Mouse (Mus musculus) limb, embryonic 15.5 days (tissue): Measurements from ENCODE around the gene Il17rc. TPM values are rescaled to one million over a fixed set of nuclear protein-coding genes. Genes with fewer than 3 reads are reported as not detected.
A peak's percentile ranks its signal among the peaks of the same experiment; 100 is the strongest.

Source experiments
- ATAC-seq: fragments of 200-750 bp; cut with Nextera tagmentation; 2 replicates; pipeline ENCODE4 v1.8.0; 2017; ENCODE audit warnings: low read depth, moderate TSS enrichment; ENCODE audit not compliant: insufficient number of reproducible peaks, low FRiP score, low TSS enrichment
- H3K27ac ChIP-seq: fragments of 300-500 bp; sonication (generic); 2 replicates; pipeline ENCODE4 v1.5.1; 2015; ENCODE audit warnings: moderate library complexity, mild to moderate bottlenecking, inconsistent platforms
- H3K27me3 ChIP-seq: fragments of 300-500 bp; sonication (generic); 2 replicates; pipeline ENCODE4 v1.6.1; 2015; ENCODE audit warnings: inconsistent platforms
- H3K36me3 ChIP-seq: fragments of 300-500 bp; sonication (generic); 2 replicates; pipeline ENCODE4 v1.6.1; 2015; ENCODE audit warnings: inconsistent platforms
- H3K4me1 ChIP-seq: fragments of 300-500 bp; sonication (generic); 2 replicates; pipeline ENCODE4 v1.6.1; 2015; ENCODE audit warnings: inconsistent platforms
- H3K4me2 ChIP-seq: fragments of 300-500 bp; sonication (generic); 2 replicates; pipeline ENCODE4 v1.6.1; 2015; ENCODE audit warnings: mild to moderate bottlenecking, inconsistent platforms
- H3K4me3 ChIP-seq: fragments of 300-500 bp; sonication (generic); 2 replicates; pipeline ENCODE4 v1.5.1; 2015; ENCODE audit warnings: mild to moderate bottlenecking, inconsistent platforms
- H3K9ac ChIP-seq: fragments of 300-500 bp; sonication (generic); 2 replicates; pipeline ENCODE4 v1.6.1; 2015; ENCODE audit warnings: inconsistent platforms
- H3K9me3 ChIP-seq: fragments of 300-500 bp; sonication (generic); 2 replicates; pipeline ENCODE4 v1.6.1; 2016; ENCODE audit warnings: inconsistent platforms
- WGBS: fragments of 180-500 bp; shearing (Covaris S2); methylation state at CpG from one replicate; pipeline ENCODE4 v1.1.7; 2015; 5-methylcytosine and 5-hydroxymethylcytosine counted together
- polyA plus RNA-seq: library from polyadenylated mRNA; unstranded; fragments of >200 nt; fragmentation: Nextera tagmentation; extraction: Ambion mirVana; gene quantifications from 2 replicates; pipeline ENCODE4 v1.2.1, GENCODE M21; 2015

The Il17rc gene
- polyA plus RNA-seq, 1 experiment from 2014 or later: 63.5 TPM

DNA sequence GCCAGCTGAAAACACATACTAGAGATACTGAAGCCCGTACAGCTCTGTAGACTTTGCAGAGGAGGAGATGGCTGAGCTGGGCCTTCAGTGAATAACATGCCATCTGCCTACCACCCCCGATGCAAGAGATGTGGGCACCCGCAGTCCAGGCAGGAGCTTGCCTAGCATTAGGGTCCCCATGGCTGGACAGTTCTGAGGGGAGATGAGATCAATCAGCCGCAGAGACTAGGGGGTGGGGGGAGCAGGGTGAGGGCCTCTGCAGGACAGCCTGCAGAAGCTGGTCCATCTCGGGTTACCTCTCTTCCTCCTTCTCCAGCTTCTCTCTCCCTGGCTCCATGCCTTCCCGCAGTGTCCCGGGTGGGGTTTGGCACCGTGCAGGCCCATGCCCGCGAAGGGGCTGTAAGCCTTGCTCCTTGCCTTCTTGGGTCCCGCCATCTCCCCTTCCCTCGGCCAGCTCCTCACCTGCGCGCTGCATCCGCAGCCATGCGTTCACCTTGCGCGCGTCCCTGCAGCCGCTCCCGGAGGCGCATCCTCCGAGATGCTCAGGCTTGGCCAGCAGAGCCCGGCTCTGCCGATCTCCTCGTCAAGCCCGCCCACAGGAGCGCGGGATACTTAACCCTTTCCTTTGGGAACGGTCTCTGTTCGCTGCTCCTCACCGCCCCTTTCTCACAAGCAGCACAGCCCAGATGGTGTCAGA is 30.3 kb downstream of the Il17rc start, which contains the start of gene Prrt3:
Prrt3 (minus strand) TSS at position 544 of the 697 bp plus-strand sequence.
- Histone ChIP-seq H3K27ac (no peak within 1 kb of the TSS), H3K9me3 (no peaks in the 10 kb centered on the region), H3K4me1 (peaks cover 7% of the 10 kb centered on the region), H3K4me3 (peak within 1 kb of the TSS; percentile 37), H3K4me2 (peak within 1 kb of the TSS; percentile 58), H3K36me3 (no peaks in the 10 kb centered on the region), H3K9ac (peak within 1 kb of the TSS; percentile 11; the same call in 1 of the 2 replicates), H3K27me3 (peaks cover 40% of the 10 kb centered on the region)
- WGBS: 3% methylated on average over 31 of the region's 32 CpGs
- no peak for ATAC-seq

GRCm38 (mm10) chr6:113502801-113503200 is 31.6 kb downstream of the Il17rc start:
- Histone ChIP-seq H3K27ac (no peak overlapping the region), H3K36me3 (no peaks in the 10 kb centered on the region), H3K4me2 (no peak overlapping the region), H3K9me3 (no peaks in the 10 kb centered on the region), H3K4me1 (peaks cover 7% of the 10 kb centered on the region), H3K4me3 (no peak overlapping the region), H3K9ac (no peak overlapping the region), H3K27me3 (peaks cover 28% of the 10 kb centered on the region)
- ATAC-seq: no peak
- 83% methylated on average over 2 of the region's 2 CpGs for WGBS

GRCm38 (mm10) chr6:113505689-113506088 is 34.5 kb downstream of the Il17rc start:
- no peak overlapping the region for H3K4me2 ChIP-seq
- peaks cover 7% of the 10 kb centered on the region for H3K4me1 ChIP-seq
- no peaks in the 10 kb centered on the region for H3K36me3 ChIP-seq
- peaks cover 14% of the 10 kb centered on the region for H3K27me3 ChIP-seq
- no peak overlapping the region for H3K4me3 ChIP-seq
- 64% methylated on average over 1 of the region's 1 CpGs for WGBS
- no peaks in the 10 kb centered on the region for H3K9me3 ChIP-seq
- H3K9ac ChIP-seq: no peak overlapping the region
- no peak overlapping the region for H3K27ac ChIP-seq
- no peak for ATAC-seq

DNA sequence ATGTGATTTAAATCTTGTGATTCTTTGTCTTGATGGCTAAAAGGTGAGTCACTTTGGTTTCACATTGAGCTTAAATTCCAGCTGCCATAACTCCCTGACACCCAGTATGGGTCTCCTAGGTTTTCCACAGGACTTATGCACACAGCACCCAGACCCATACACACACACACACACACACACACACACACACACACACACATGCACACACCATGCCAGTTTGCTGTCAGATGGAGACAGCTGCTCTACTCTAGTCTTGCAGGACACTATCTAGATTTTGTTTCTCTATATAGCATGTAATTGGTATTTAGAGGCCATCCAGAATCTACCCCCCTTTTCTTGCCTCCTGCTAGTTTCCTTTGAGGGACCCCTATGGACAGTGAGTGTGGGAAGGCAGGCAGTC is 35.9 kb downstream of the Il17rc start:
- Histone ChIP-seq H3K4me3 (no peak overlapping the region), H3K4me1 (no peaks in the 10 kb centered on the region), H3K27me3 (no peaks in the 10 kb centered on the region), H3K9ac (no peak overlapping the region), H3K36me3 (0 out of 2 replicates have a peak, but pooled peaks cover 3% of the 10 kb centered on the region), H3K27ac (no peak overlapping the region), H3K9me3 (no peaks in the 10 kb centered on the region), H3K4me2 (no peak overlapping the region)
- no peak for ATAC-seq

- ATAC-seq: peak; percentile 53
- H3K4me1 ChIP-seq: no peaks in the 10 kb centered on the region
- no peaks in the 10 kb centered on the region for H3K27me3 ChIP-seq
- 58% methylated on average over 7 of the region's 7 CpGs for WGBS
- H3K27ac ChIP-seq: no peak overlapping the region
- peaks cover 6% of the 10 kb centered on the region for H3K36me3 ChIP-seq
- H3K9ac ChIP-seq: no peak overlapping the region
- H3K9me3 ChIP-seq: no peaks in the 10 kb centered on the region
- H3K4me2 ChIP-seq: no peak overlapping the region
- H3K4me3 ChIP-seq: no peak overlapping the region
Measured at GRCm38 (mm10) chr6:113508272-113508946, 37.2 kb downstream of the Il17rc start.

DNA sequence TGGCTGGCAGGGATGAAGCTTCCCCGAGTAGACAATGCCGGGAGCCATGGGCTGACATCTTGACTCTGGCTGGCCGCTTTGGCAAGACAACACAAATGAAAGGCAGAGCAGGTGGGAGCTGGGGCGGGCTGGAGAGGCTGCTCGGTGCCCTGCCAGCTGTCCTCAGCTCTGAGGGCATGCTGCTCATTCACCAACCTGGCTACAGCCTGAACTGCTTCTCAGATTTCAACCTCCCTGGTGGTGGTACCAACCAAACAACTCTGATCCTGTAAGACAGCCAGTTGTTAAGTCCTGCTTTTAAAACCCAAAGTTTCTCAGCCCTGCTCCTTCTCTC is 37.7 kb downstream of the Il17rc start:
- 0 out of 2 replicates have a peak, but pooled peaks have one; percentile 43 for ATAC-seq
- H3K9me3 ChIP-seq: no peaks in the 10 kb centered on the region
- H3K4me1 ChIP-seq: no peaks in the 10 kb centered on the region
- no peaks in the 10 kb centered on the region for H3K27me3 ChIP-seq
- H3K36me3 ChIP-seq: peaks cover 11% of the 10 kb centered on the region
- H3K9ac ChIP-seq: no peak overlapping the region
- no peak overlapping the region for H3K27ac ChIP-seq
- H3K4me2 ChIP-seq: no peak overlapping the region
- no peak overlapping the region for H3K4me3 ChIP-seq
- WGBS: 49% methylated on average over 5 of the region's 5 CpGs

- peaks cover 60% of the 10 kb centered on the region for H3K36me3 ChIP-seq
- H3K27ac ChIP-seq: no peak overlapping the region
- no peak overlapping the region for H3K4me3 ChIP-seq
- H3K9me3 ChIP-seq: no peaks in the 10 kb centered on the region
- no peak overlapping the region for H3K4me2 ChIP-seq
- H3K27me3 ChIP-seq: no peaks in the 10 kb centered on the region
- no peak overlapping the region for H3K9ac ChIP-seq
- 86% methylated on average over 6 of the region's 6 CpGs for WGBS
- H3K4me1 ChIP-seq: no peaks in the 10 kb centered on the region
- no peak for ATAC-seq
Measured at GRCm38 (mm10) chr6:113513944-113514343, 42.7 kb downstream of the Il17rc start.

DNA sequence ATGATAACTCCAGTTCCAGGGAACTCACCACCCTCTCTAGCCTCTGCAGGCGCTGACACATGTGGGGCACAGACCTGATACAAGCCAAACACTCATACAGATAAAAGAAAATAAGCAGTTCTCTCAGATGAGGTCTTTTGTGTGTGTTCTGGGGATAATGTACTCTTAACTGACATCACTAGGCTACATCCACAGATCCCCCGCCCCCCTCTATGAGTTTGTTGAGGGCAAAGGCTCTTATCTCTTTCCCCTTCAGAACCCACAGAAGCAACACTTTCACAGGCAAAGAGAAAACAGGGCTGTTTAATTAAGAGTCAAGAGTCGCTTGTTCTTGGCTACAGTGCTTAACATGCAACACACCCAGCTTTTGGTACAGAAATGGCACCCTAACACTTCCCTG is 43.4 kb downstream of the Il17rc start:
- ATAC-seq: no peak
- no peak overlapping the region for H3K4me3 ChIP-seq
- H3K4me2 ChIP-seq: no peak overlapping the region
- no peaks in the 10 kb centered on the region for H3K9me3 ChIP-seq
- peaks cover 66% of the 10 kb centered on the region for H3K36me3 ChIP-seq
- WGBS: 100% methylated on average over 3 of the region's 3 CpGs
- no peaks in the 10 kb centered on the region for H3K27me3 ChIP-seq
- no peak overlapping the region for H3K9ac ChIP-seq
- H3K4me1 ChIP-seq: no peaks in the 10 kb centered on the region
- H3K27ac ChIP-seq: no peak overlapping the region

GRCm38 (mm10) chr6:113517434-113518080 is 46.3 kb downstream of the Il17rc start:
- H3K4me3 ChIP-seq: no peak overlapping the region
- H3K36me3 ChIP-seq: peaks cover 90% of the 10 kb centered on the region
- no peak overlapping the region for H3K4me2 ChIP-seq
- no peaks in the 10 kb centered on the region for H3K4me1 ChIP-seq
- WGBS: 89% methylated on average over 8 of the region's 8 CpGs
- H3K9me3 ChIP-seq: no peaks in the 10 kb centered on the region
- ATAC-seq: no peak
- H3K9ac ChIP-seq: no peak overlapping the region
- H3K27me3 ChIP-seq: no peaks in the 10 kb centered on the region
- no peak overlapping the region for H3K27ac ChIP-seq

GRCm38 (mm10) chr6:113522310-113522709 is 51.1 kb downstream of the Il17rc start:
- no peak overlapping the region for H3K4me2 ChIP-seq
- ATAC-seq: no peak
- 79% methylated on average over 1 of the region's 1 CpGs for WGBS
- H3K27ac ChIP-seq: no peak overlapping the region
- H3K4me1 ChIP-seq: no peaks in the 10 kb centered on the region
- H3K36me3 ChIP-seq: peaks cover 66% of the 10 kb centered on the region
- no peaks in the 10 kb centered on the region for H3K9me3 ChIP-seq
- no peaks in the 10 kb centered on the region for H3K27me3 ChIP-seq
- no peak overlapping the region for H3K4me3 ChIP-seq
- H3K9ac ChIP-seq: no peak overlapping the region

GRCm38 (mm10) chr6:113523420-113523819 is 52.2 kb downstream of the Il17rc start:
- H3K36me3 ChIP-seq: peaks cover 55% of the 10 kb centered on the region
- H3K4me3 ChIP-seq: no peak overlapping the region
- H3K27ac ChIP-seq: no peak overlapping the region
- ATAC-seq: no peak
- H3K9ac ChIP-seq: no peak overlapping the region
- no peaks in the 10 kb centered on the region for H3K4me1 ChIP-seq
- no peaks in the 10 kb centered on the region for H3K27me3 ChIP-seq
- no peak overlapping the region for H3K4me2 ChIP-seq
- no peaks in the 10 kb centered on the region for H3K9me3 ChIP-seq
- 84% methylated on average over 8 of the region's 8 CpGs for WGBS
